Mouse (Mus musculus) thymus, postnatal 0 days (tissue): Measurements from ENCODE around the gene Akap13. TPM values are rescaled to one million over a fixed set of nuclear protein-coding genes. Genes with fewer than 3 reads are reported as not detected.
"Not testable (repeated sequence)": the region's sequence is repeated elsewhere in the genome, so short reads cannot be mapped to it uniquely, and the experiment has no call there.

ENCODE experiments used
- DNase-seq: peaks from one replicate; pipeline ENCODE4 v3.0.0-alpha.2; 2015; ENCODE audit warnings: low spot score
- polyA plus RNA-seq: library from polyadenylated mRNA; unstranded; fragments of >200 nt; fragmentation: Nextera tagmentation; extraction: Ambion mirVana; gene quantifications from 2 replicates; pipeline ENCODE4 v1.2.1, GENCODE M21; 2015

Akap13 gene
- polyA plus RNA-seq, 1 experiment from 2014 or later, result 72.9 TPM

DNA sequence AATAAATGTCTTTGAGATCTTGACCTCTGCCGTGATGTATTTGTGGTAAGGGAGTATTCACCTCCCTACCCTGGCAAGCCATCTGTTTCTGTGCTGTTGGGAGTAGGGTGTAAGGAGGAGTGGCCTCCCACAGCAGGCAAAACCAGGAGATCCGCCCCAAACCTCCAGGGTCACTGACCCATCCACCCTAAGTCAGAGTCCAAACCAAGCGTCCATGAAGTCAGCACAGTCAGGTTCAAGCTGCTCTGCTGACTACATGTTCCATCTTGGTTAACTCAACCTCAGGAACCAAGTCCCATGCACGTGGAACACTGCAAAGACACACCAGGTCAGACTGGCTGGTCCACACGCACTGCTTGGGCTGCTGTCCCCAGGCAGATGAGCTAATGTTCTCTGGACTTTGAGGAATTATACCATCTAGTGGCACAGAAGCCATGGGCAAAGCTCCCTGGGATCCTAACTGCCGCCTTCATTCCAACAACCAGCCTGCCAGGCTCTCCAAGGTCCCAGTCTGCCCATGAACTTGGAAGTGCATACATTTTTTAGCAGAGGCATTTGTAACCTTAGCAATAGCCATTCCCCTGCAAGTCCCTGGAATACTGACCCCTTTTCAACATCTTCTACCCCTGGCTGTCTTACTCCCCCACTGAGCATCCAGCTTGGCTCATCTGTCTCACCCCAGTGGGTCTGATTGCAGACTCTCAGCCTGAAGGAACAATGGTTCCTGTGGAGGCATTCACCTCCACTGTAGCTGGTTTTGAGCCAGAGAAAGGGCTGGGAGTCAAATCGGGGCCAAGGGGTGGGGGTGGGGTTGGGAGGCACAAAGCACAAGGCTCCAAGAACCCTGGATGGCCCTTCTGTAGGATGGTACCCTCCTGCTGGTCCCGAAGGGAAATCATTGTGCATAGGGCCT is 299.5 kb downstream of the Akap13 start:
- no peak for DNase-seq

DNA sequence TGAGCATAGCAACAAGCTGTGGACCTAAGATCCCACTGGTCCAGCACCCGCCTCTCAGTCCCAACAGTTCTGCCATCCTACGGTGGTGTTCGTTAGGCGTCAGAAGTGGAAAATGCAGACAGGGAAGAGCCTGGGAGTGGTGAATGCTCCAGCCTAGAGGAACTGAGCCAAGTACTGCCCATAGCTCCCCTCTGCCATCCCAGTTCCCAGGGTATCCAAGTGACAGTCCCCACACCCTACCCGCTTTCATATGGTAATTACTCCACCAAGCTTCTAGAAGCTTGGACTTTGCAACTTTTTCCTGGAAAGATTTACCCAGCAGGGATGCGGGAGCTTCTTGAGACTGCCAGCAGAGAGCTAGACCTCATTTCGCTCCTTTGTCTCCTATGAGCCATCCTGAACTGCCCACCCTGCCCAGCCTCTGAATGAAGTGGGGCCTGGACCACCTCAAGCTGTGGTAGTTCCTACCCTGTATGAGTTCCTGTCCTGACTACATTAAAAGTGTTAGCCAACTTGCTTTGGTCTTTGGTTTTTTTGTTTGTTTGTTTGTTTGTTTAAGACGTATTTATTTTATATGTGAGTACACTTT is 300.6 kb downstream of the Akap13 start:
- no peak for DNase-seq

DNA sequence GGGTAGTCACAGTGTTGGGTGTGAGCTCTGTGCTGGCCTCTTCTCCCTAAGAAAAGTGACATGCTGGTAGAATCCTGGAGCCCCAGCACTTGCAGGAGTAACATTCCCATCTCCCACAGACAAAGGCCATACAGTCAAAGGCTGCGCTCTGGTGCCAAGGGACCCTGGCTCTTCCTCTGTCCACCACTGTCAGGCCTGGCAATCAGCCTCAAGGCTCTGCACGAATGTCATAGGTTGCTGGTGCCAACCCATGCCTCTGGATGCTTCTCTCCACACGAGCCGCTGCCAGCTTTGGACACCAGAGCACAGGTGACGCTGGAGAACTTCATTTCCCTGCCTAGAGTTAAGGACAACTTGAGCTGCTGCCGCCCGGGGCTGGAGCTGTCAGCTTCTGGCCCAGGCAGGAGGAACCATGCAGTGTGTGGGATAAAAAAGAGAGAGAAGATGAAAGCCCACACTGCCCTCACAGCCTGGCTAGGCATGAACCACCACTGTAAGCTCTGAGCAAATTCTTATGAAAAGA is 304.7 kb downstream of the Akap13 start:
- no peak for DNase-seq

DNA sequence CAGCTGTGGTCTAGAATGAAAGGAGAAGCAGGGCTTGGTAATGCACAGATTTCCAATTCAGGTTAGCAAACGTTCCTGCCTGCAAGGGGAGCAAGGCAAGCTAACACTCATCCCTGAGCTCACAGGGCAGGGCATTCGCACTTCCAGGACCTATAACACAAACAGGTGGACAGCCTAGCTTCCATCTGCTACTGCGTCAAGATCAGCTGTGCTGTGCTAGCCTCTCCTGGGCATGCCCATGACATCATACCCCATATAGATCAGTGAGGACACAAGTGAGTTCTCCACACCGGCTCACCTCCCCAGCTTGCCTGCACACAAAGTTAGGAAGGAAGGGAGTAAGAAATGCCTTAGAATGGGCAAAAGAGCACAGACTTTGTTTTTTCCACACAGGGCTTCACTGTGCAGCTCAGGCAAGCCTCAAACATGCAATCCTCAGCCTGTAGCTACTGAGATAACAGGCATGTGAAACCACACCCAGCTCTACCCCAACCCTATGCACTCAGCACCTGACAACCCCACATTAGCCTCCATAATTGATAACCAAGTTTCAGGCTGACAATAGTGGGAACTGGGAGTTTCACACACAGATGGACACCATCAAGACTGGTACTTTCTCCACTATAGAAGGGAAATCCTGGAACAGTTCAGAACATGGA is 305.5 kb downstream of the Akap13 start:
- DNase-seq, result not testable (repeated sequence)

DNA sequence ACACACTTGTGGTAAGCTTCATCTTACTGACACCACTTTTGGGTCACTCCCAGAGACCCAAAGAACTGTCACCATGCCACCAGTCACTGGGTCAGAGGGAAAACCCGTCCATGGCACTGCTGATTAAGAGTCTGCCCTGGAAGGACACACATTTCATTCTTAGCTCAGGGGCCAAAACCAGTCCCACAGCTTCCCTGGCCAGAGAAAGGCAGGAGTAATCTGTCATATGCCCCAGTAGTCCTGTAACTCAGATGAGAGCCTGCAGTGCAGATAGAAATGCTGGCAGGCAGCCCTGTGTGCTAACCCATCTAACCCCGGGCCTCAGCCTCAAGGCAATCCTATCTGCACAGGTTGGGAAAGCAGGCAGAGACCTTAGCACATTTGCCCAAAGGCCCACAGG is 306.9 kb downstream of the Akap13 start:
- DNase-seq, result not testable (repeated sequence)

DNA sequence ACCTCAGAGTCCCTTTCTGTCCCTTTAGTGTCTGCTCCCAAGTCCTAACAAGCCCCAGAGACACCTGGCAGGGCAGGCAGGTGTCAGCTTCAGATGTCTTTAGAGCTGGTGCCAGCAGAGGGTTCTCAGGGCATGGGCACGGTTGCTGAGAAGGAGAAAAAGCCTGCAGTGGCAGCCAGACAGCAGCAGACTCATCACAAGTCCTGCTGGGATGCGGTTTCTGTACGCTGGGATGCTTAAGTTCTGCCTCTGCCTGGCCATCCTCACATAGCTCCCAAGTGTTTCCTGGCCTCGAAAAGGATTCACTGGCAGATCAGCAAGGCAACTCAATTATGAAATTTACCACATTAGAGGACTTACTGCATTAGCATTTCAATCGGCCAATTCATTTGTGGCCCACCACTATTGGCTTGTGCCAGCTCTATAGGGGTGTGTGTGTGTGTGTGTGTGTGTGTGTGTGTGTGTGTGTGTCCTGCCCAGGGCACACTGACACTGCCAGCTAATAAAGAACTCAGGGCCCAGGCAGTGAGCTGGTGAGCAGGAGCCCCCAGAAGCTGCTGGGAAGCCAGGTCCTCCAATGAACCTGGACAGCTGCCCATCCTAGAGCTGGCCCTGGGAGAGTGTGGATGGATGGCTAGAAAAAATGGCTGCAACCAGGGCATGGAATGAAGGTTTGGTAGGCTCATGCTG is 311.9 kb downstream of the Akap13 start:
- DNase-seq, result not testable (repeated sequence)

DNA sequence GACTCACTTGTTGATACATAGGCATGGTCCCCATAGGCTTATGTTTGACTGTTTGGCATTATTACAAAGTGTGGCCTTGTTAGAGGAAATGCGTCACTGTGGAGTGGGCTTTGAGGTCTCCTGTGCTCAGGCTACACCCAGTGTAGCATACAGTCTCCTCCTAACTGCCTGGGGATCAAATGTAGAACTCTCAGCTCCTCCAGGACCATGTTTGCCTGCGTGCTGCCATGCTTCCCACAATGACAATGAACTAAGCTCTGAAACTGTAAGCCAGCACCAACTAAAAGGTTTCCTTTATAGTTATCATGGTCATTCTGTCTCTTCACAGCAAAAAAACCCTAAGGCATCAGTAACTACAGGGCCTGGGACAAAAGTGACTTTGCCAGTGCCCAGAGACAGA is 312.8 kb downstream of the Akap13 start:
- DNase-seq, result no peak

DNA sequence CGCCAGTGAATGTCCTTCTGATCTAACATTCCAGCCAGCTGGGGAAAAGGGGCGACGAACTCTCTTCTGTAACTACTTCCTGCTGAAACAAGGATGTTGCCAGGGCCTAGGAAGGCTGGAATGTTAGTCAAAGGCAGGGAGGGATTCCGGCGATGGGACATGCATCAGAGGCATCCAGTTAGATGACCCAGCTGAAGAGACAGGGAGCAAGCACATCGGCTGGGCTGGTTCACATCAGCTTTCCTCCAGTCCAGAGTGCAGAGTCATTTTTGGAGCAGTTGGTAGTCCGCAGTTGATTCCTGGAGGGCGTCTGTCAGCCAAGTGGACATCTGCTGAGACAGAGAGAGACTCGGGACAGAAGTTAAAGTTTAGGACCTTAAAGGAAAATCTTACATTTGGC is 314.6 kb downstream of the Akap13 start:
- no peak for DNase-seq

DNA sequence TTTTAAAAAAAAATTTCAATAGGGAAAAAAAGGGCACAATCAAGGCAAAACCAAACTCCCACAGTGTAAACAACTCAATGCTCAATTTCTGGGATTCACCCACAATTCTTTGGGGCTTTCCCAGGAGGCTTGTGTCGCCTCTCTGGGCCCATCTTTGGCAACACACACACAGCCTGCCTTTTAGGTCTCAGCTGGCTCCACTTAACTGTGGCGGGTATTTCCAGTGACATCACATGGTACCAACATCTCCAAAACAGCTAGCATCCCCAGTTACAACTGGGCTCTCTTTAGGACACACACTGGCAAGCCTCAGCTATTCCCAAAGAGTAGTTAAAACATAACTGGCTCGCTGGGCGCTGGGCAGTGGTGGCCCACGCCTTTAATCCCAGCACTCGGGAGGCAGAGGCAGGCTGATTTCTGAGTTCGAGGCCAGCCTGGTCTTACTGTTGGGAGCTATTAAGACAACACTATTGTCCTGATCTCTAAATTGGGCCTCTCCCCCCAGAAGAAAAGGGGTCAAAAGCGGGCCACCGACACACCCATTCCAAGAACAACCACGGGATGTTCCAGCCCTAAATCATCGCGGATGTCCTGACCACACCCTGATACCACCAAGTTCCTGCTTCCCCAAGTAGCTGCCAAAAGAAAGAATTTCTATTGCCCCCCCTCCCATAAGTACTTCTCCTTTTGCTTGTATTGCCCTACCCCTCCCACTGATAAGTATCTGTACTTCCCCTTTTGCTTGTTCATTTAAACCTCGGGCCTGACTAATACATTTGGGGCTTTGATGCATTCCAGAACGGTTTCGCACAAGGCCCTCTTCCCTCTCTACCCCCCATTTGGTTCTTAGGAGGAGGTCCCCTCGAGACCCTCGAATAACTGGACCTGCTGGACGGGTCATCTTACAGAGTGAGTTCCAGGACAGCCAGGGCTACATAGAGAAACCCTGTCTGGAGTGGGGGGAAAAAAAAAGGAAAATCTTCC is 319.1 kb downstream of the Akap13 start:
- DNase-seq, result not testable (repeated sequence)

DNA sequence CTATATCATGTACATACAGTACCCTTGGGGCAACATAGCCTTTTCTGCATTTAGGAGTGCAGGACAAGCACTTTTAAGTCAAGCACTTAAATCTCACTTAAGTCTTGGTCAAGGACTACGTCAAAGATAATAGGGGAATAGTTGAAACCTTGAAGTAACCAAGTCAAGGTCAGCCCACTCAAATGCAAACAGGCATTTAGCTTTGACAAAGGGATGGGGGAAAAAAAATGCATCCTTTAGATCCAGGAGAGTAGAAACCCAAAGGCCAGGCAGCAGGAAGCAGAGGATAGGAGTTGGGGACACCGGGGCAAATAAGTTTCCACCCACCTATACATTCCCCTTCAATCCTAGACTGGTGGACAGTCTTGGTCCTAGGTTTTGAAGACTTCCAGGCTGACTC is 322.7 kb downstream of the Akap13 start:
- DNase-seq, result no peak

DNA sequence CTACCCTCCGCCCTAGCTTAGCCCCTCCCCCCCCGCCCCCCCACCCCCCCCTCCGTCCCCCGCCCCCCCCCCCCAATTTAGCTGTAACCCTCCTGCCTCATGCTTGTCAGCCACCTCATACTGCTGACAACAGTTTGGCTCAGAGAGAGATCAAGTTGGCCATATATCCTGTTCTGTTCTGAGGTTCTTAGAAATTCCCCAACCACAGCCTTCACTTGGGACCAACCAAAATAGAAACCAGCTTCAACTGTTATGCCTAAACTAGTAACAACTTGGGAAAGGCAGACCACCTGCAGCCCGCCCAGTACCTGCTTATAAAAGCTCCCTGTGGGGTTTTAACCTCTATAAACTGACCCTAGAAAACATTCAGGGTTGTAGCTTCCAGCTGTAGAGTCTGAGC is 325.5 kb downstream of the Akap13 start:
- peak; percentile 9 for DNase-seq

DNA sequence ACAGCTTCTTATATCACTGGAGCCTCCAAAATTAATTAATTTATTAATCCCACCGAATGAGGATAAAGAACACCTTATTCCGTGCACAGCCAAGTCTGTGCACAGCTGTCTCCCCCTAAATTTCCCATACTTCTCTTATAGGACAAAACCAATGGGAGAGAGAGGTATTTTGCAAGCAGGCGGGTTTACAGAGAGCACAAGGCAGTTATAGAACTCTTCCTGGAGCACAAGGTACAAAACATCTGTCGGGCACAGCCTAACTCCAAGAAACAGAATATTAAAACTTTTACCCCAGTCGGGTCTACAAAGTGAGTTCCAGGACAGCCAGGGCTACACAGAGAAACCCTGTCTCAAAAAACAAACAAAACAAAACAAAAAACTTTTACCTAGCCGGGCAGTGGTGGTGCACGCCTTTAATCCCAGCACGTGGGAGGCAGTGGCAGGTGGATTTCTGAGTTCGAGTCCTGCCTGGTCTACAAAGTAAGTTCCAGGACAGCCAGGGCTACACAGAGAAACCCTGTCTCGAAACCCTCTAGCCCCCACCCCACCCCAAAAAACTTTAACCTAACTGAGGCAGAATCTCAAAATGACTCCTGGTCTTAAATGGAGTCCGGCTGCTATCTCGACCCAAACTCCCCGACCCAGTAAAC is 326.1 kb downstream of the Akap13 start:
- DNase-seq, result peak; percentile 9

DNA sequence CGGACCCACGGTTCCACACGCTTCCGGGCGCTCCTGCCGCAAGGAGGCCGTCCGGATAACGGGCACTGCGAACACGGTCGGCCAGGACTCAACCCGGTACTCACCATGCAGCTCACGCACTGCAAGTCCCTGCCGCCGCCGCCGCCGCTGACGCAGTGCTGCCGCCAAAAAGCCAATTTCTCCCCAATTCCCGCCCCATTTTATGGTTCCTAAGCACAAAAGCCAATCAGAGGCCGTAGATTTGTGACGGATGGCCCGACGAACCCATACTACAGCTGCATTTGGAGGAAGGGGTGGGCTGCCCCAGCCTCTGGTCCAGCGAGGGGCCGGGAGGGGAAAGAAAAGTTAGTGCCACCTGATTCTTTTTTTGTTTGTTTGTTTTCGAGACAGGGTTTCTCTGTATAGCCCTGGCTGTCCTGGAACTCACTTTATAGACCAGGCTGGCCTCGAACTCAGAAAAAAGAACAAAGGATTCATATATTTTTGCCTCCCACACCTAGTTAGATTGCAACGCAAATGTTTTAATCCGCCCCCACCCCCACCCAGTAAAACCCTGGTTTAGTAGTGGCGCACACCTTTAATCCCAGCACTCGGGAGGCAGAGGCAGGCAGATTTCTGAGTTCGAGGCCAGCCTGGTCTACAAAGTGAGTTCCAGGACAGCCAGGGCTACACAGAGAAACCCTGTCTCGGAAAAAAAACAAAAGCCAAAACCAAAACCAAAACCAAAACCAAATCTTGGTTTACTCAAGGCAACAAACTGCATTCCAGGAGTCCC is 326.8 kb downstream of the Akap13 start:
- DNase-seq, result peak; percentile 94

DNA sequence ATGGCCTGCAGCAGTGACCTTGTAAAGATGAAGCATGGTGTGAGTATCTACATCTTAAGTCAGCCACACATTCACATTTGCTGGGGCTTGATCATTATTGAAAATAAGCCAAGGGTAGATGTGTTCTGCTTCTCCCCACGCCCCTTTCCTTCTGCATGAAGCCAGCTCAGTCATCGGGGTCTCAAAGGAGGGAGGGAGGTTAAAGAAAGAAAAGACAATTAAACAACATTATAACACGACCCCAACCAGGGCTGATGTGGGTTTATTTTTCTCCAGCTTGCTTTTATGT is 327.3 kb downstream of the Akap13 start:
- peak; percentile 31 for DNase-seq

DNA sequence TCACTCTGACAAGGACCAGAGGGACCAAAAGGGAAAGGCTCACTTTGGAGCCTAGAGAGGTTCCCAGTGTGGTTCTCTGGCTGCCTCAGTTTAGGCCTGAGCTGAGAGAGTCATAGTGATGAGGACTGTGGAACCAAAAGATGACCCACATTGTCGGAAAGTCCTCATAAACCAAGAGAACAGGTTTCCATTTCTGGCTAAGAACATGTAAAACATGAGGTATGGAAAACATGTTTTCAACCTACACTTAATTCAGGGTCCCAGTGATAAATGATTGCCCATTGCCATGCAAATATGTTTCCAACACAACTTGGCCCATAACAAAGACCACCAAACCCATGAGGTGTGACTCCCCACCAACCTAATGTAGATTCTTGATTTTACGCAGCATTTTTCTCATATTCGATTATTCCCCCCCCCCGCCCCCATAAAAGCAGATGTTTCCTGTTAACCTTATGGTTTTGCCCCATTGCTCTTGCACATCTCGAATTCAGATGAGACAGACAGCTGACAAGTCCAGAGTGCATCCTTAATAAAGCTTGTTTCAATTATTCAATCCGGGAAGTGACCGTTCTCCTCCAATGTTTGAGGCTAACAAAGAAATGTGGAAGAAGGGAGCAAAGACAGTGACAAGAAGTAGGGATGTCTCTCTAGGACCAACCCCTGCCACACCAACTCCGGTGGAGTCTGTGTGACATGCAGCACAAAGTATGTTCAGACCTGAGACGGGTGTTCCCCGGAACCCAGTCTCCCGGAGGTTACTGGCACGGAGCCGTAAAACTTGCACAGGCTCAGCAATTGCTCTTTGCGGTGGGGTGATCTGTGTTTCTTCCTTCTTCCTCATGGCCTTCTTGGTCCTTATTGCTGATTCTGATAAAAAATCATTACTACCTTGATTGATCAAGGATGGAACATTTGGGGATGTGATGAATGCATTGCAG is 330.3 kb downstream of the Akap13 start:
- no peak for DNase-seq

DNA sequence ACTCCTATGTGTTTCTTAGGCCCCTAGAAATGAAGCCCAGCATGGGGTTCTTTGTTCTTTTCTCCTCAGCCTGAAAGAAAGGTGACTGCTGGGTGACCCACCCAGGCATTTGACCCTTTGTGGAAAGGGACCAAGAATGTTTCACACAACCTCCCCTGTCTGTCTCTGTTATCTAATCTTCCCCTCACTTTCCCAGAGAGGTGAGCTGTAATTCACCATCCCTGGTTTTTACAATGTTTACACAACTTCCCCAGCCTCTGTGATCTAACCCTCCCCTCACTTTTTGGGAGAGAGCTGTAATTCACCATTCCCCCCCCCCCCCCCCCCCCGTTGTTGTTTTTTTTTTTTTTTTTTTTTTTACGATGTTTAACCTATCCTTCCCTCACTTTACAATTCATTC is 331.5 kb downstream of the Akap13 start:
- DNase-seq, result no peak

DNA sequence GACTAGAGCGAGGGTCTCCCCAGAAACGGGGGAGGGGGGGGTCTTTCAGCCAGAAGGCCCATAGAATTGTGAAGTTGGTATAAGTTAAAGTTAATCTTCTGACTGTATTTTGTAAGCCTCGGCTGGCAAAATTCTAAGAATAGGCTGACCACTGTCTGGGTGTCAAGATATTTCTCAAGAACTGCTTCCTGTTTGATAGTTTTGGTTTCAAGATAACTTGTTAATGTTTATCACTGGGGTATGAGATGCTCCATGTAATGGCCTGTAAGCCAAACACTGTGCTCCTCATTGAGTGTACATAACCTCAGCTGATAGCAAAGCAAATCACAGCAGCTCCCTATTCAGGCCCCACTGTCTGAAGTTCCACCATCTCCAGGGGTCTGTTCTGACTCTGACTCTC is 332.0 kb downstream of the Akap13 start:
- DNase-seq, result no peak
